Mouse (Mus musculus) limb, embryonic 14.5 days (tissue): ENCODE data around the gene Phldb1. TPM values are rescaled to one million over a fixed set of nuclear protein-coding genes. Genes with fewer than 3 reads are reported as not detected.

Experiments
- ATAC-seq: fragments of 200-750 bp; cut with Nextera tagmentation; 2 replicates; pipeline ENCODE4 v1.8.0; 2017; ENCODE audit warnings: low read depth, moderate number of reproducible peaks, moderate TSS enrichment; ENCODE audit not compliant: low FRiP score
- DNase-seq: peaks from one replicate; pipeline ENCODE4 v3.0.0-alpha.2; 2015; ENCODE audit warnings: low spot score
- H3K27ac ChIP-seq: fragments of 300-500 bp; sonication (generic); replicated peaks from 2 replicates; pipeline ENCODE4 v1.5.1; 2014; ENCODE audit warnings: low read depth, mild to moderate bottlenecking, low read length, moderate library complexity, mixed read lengths
- H3K27me3 ChIP-seq: fragments of 300-500 bp; sonication (generic); 2 replicates; pipeline ENCODE4 v1.6.1; 2014; ENCODE audit warnings: low read length, mixed read lengths; ENCODE audit not compliant: control insufficient read depth, insufficient read depth
- H3K36me3 ChIP-seq: fragments of 300-500 bp; sonication (generic); 2 replicates; pipeline ENCODE4 v1.6.1; 2014; ENCODE audit warnings: mild to moderate bottlenecking, low read length, moderate library complexity, mixed read lengths; ENCODE audit not compliant: control insufficient read depth, insufficient read depth
- H3K4me1 ChIP-seq: fragments of 300-500 bp; sonication (generic); 2 replicates; pipeline ENCODE4 v1.6.1; 2014; ENCODE audit warnings: antibody characterized with exemption, low read length, mixed read lengths; ENCODE audit not compliant: control insufficient read depth, insufficient read depth
- H3K4me2 ChIP-seq: fragments of 300-500 bp; sonication (generic); replicated peaks from 2 replicates; pipeline ENCODE4 v1.6.1; 2014; ENCODE audit warnings: low read depth, mild to moderate bottlenecking, low read length, moderate library complexity; ENCODE audit not compliant: severe bottlenecking
- H3K4me3 ChIP-seq: fragments of 300-500 bp; sonication (generic); replicated peaks from 2 replicates; pipeline ENCODE4 v1.5.1; 2014; ENCODE audit warnings: low read length
- H3K9ac ChIP-seq: fragments of 300-500 bp; sonication (generic); 2 replicates; pipeline ENCODE4 v1.6.1; 2014; ENCODE audit warnings: mild to moderate bottlenecking, low read depth, low read length, moderate library complexity; ENCODE audit not compliant: severe bottlenecking
- H3K9me3 ChIP-seq: fragments of 300-500 bp; sonication (generic); 2 replicates; pipeline ENCODE4 v1.6.1; 2016; ENCODE audit warnings: low read length; ENCODE audit not compliant: control insufficient read depth
- POLR2A ChIP-seq: fragments of 200-500 bp; IDR thresholded peaks from 2 replicates; pipeline ENCODE4 v1.8.0; 2012; ENCODE audit warnings: inconsistent platforms, mild to moderate bottlenecking, moderate library complexity, borderline replicate concordance; ENCODE audit not compliant: insufficient read depth, insufficient read length; ENCODE audit errors: extremely low read depth
- WGBS: fragments of 180-500 bp; shearing (Covaris S2); extraction: QIAGEN DNeasy Blood & Tissue Kit; methylation state at CpG from one replicate; pipeline ENCODE4 v1.1.7; 2014; 5-methylcytosine and 5-hydroxymethylcytosine counted together
- polyA plus RNA-seq, 2 experiments: library from polyadenylated mRNA; depleted of rRNA in 1 of 2; stranded (reverse) in 1 of 2; unstranded in 1 of 2; fragments of >200 nt; fragmentation: Nextera tagmentation in 1 of 2; extraction: Ambion mirVana in 1 of 2; gene quantifications; 2 replicates each; pipeline versions ENCODE4 v1.2.1 to v1.2.3; 2012 to 2014

Gene Phldb1
- polyA plus RNA-seq, 2 experiments, result 36.5 to 85.6 TPM

DNA sequence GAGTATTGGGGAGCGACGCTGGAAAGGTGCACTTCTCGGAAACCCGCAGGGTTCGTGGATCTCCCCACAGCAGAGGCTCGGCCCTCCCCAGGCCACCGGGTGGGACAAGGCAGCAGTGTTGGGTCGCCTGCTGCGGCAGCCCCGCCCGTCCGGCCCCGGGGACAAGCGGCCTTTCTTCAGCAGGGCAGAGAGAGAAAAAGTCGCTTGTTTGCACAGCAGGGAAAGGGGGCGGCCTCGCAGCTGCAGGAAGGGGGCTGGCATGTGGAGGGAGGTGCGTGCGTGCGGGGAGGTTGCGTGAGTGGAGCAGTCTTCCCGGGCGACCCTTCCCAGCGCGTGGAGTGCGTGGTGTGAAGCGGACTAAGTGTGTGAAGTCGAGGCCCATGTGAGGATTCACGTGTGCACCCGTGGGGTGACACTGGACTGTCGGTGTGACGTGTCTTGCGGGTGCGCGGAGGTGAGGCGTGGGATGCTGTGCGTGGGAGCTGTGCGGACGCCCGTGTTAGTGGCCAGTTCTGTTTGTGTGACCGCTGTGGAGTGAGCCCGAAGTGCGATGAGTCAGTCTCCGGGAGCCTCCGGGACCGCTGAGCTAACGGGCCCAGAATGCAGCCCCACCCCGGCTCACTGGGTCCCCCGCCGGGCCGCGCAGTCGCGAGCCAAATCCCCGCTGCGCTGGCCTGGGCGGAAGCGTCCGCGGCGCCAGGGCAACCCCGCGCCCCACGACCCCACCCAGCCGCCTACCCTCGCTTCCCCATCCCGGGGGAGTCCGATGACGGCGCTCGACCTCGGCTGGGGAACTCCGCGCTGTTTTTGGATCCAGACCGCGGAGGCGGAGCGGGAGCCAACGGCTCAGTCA is 1.1 kb downstream of the Phldb1 start:
- WGBS, result under 1% methylated on average over 71 of the region's 79 CpGs
- Histone ChIP-seq H3K4me1 (peaks cover 28% of the 10 kb centered on the region), H3K4me3 (peak overlapping the region; percentile 69), H3K36me3 (no peaks in the 10 kb centered on the region), H3K27ac (peak overlapping the region; percentile 86), H3K9me3 (no peaks in the 10 kb centered on the region), H3K4me2 (peak overlapping the region; percentile 95), H3K27me3 (no peaks in the 10 kb centered on the region), H3K9ac (peak overlapping the region; percentile 73)
- ATAC-seq (peak; percentile 25; the same call in 1 of the 2 replicates), DNase-seq (peak; percentile 40)
- TF ChIP-seq POLR2A, result no peak

DNA sequence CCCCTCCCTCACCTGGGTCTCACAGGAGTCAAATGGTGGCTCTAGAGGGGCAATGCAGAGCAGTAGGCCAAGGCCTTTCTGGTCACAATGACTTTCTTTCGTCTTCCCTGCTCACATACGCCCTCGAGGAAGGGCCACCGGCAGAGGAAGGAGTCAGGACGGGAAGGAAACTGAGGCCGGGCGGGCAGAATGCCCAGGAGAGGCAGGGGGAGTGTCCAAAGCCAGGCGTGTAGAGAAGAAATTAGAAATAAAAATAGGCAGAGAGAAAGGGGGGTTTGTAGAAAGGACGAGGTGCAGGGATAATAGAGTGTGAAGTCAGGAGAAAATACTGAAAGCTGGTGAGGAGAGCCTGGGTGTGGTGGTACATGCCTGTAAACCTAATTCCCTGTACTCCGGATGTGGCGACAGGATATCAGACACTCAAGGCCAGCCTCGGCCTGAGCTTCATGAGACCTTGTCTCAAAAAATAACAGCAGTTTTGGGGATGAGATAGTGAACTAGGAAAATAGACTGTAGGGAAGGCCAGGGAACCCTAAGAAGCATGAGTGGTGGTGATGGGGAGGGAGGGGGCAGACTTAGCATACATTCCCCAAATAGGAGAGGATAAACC is 2.0 kb downstream of the Phldb1 start:
- Histone ChIP-seq H3K27me3 (no peaks in the 10 kb centered on the region), H3K4me3 (peak overlapping the region; percentile 69), H3K9ac (peak overlapping the region; percentile 73), H3K27ac (peak overlapping the region; percentile 86), H3K4me1 (peaks cover 28% of the 10 kb centered on the region), H3K9me3 (no peaks in the 10 kb centered on the region), H3K36me3 (no peaks in the 10 kb centered on the region), H3K4me2 (peak overlapping the region; percentile 95)
- DNase-seq (no peak), ATAC-seq (no peak)
- 46% methylated on average over 12 of the region's 12 CpGs for WGBS
- no peak for TF ChIP-seq POLR2A

DNA sequence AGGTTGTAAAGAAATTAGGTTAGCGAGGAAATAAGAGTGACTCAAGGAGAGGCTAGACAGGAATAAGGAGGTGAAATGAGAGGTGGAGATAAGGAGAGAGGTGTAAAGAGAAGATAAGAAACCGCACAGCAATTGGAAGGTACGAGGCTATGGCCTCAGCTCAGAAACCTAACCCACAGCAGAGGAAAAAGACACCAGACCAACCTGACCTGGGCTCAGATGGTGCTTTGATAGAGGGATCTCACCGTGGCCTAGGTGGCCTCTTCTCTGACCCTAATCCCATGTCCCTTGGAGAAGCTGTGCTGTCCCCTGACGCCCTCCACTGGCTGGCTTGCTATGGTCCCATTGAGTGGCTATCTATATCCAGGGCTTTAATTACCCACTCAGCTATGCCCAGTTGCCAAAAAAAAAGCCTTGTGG is 2.9 kb downstream of the Phldb1 start:
- Histone ChIP-seq H3K36me3 (no peaks in the 10 kb centered on the region), H3K27ac (no peak overlapping the region), H3K27me3 (no peaks in the 10 kb centered on the region), H3K9me3 (no peaks in the 10 kb centered on the region), H3K9ac (no peak overlapping the region), H3K4me2 (peak overlapping the region; percentile 95), H3K4me1 (peaks cover 22% of the 10 kb centered on the region), H3K4me3 (no peak overlapping the region)
- TF ChIP-seq POLR2A, result no peak
- WGBS, result 71% methylated on average over 5 of the region's 5 CpGs
- ATAC-seq (no peak), DNase-seq (no peak)

DNA sequence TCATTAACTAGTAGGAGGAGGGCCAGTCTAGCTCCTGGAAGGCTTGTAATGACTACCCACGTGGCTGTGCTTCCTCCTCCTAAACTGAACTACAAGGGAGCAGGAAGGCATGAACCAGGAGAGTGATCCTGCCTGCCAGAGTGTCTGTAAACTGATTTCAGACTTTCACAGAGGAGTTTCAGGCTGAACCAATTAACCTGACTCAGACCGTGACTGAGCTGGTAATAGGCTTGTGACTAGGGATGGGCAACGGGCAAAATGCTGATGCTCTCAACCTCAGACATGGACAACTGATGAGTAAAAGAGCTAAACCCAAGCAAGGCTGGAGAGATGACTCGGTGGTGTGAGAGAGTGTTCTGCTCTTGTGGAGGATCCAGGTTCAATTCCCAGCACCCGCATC is 7.6 kb downstream of the Phldb1 start:
- Histone ChIP-seq H3K4me3 (no peak overlapping the region), H3K9me3 (no peaks in the 10 kb centered on the region), H3K4me2 (no peak overlapping the region), H3K27me3 (no peaks in the 10 kb centered on the region), H3K4me1 (no peaks in the 10 kb centered on the region), H3K9ac (no peak overlapping the region), H3K36me3 (peaks cover 20% of the 10 kb centered on the region), H3K27ac (no peak overlapping the region)
- 56% methylated on average over 5 of the region's 5 CpGs for WGBS
- DNase-seq, result no peak
- no peak for ATAC-seq
- no peak for TF ChIP-seq POLR2A

DNA sequence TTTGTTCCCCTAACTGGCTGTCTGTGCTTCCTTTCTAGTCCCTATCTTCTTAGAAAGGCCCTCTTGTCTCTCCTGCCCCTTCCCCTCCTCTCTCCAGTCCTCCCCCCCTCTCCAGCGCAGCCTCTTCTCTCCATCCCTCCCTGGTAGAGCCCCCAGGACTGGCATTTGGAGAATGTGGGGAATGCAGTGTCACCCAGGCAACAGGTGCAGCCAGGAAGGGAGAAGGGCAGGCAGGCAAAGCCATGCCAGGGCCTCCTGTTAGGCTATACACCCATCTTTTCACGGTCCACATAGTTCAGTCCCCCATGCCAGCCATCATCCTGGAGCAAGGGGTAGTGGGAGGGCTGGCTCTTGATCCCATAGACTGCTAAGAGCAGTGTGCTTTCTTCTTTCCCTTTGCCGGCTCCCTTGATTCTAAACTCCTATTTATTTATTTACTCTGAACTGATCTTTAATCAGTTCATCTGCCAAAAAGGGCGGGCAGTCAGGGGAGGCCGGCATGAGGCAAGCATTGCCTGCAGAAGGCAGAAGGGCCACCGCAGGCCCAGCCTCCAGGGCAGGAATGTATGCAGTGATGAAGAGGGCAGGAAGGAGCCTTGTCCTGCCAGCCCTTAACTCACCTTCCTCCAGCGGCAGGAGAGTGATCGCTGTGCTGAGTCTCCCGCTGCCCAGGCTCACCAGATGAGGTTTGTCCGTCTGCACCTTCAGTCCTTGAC is 8.4 kb downstream of the Phldb1 start:
- 52% methylated on average over 10 of the region's 10 CpGs for WGBS
- peaks cover 24% of the 10 kb centered on the region for H3K36me3 ChIP-seq
- no peak overlapping the region for H3K4me2 ChIP-seq
- TF ChIP-seq POLR2A, result no peak
- no peak for DNase-seq
- no peak for ATAC-seq
- H3K27ac ChIP-seq, result no peak overlapping the region
- H3K4me1 ChIP-seq, result peaks cover 2% of the 10 kb centered on the region; the same call in 1 of the 2 replicates
- H3K27me3 ChIP-seq, result no peaks in the 10 kb centered on the region
- no peak overlapping the region for H3K4me3 ChIP-seq
- H3K9ac ChIP-seq, result no peak overlapping the region
- no peaks in the 10 kb centered on the region for H3K9me3 ChIP-seq
